Comparison of ENCODE assay signal across 8 mouse cellular contexts in the genomic region with DNA sequence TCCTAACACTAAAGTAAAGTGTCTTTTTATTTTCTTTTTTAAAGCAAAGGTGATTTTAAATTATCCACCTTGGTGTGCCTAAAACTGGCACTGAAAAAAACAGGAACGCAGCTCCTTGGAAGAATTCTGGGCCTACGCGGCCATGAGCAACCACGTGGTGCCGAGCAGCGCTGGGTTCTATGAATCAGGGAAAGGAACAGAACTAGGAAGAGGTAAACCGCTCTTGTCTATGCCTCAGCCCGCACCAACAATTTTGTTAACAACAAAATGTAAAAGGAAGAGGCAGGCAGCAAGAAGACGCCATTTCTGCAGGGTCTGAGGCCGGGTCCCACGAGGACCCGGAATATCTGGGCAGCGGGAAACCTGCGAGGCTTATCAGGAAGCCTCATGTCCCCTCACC. TPM values are rescaled to one million over a fixed set of nuclear protein-coding genes. Genes with fewer than 3 reads are reported as not detected.
DNase-seq lines count a peak whose midpoint lies in the region; ATAC-seq and TF ChIP-seq lines count a peak whose summit lies in the region.

No protein-coding gene starts in this region.

- peaks cover 22% of the 10 kb centered on the region for H3K36me3 ChIP-seq in kidney, postnatal 0 days (ENCODE audit: insufficient read depth, low read length)
- H3K36me3 ChIP-seq in midbrain, embryonic 16.5 days (ENCODE audit: control insufficient read depth, insufficient read depth, low read length), result peaks cover 29% of the 10 kb centered on the region

- peak overlapping the region; percentile 82 for H3K4me2 ChIP-seq in kidney, postnatal 0 days (ENCODE audit: low read length)
- peak overlapping the region; percentile 82 for H3K4me2 ChIP-seq in midbrain, embryonic 16.5 days (ENCODE audit: low read length)

- DNase-seq in embryo, embryonic 10 days (ENCODE audit: low spot score), result peak; percentile 51
- DNase-seq in embryo, embryonic 9.5 days (ENCODE audit: extremely low spot score), result no peak
- DNase-seq in urinary bladder, postnatal 14 days (ENCODE audit: low spot score), result peak; percentile 9
- no peak for DNase-seq in urinary bladder, adult 18-20 months (ENCODE audit: low spot score in 2 of 2)
- no peak for DNase-seq in kidney, postnatal 0 days (ENCODE audit: low spot score)
- no peak for DNase-seq in adrenal gland, adult 8-10 months
- DNase-seq in right cerebral cortex, postnatal 14 days, result no peak

- WGBS in kidney, postnatal 0 days, result 1% methylated on average over 14 of the region's 14 CpGs
- 0% methylated on average over 14 of the region's 14 CpGs for WGBS in midbrain, embryonic 16.5 days

- no peaks in the 10 kb centered on the region for H3K9me3 ChIP-seq in kidney, postnatal 0 days (replicated peaks; ENCODE audit: low read length)
- H3K9me3 ChIP-seq in midbrain, embryonic 16.5 days (replicated peaks; ENCODE audit: control insufficient read depth, low read length, poor library complexity, severe bottlenecking), result no peaks in the 10 kb centered on the region

- TF ChIP-seq CTCF in kidney, postnatal 0 days (IDR thresholded peaks at IDR 0.05; ENCODE audit: low read depth), result no peak

- peak overlapping the region; percentile 68; the same call in 1 of the 2 replicates for H3K27ac ChIP-seq in kidney, postnatal 0 days
- H3K27ac ChIP-seq in midbrain, embryonic 16.5 days (ENCODE audit: low read length), result peak overlapping the region; percentile 91

- H3K4me3 ChIP-seq in kidney, postnatal 0 days (replicated peaks; ENCODE audit: low read depth, low read length), result peak overlapping the region; percentile 78
- peak overlapping the region; percentile 83 for H3K4me3 ChIP-seq in midbrain, embryonic 16.5 days (ENCODE audit: low read depth, low read length)

- H3K27me3 ChIP-seq in kidney, postnatal 0 days (ENCODE audit: insufficient read depth, low read length), result no peaks in the 10 kb centered on the region
- no peaks in the 10 kb centered on the region for H3K27me3 ChIP-seq in midbrain, embryonic 16.5 days (ENCODE audit: control insufficient read depth, insufficient read depth, low read depth, low read length)

- no peaks in the 10 kb centered on the region; the same call in 1 of the 2 replicates for H3K4me1 ChIP-seq in kidney, postnatal 0 days (replicated peaks; ENCODE audit: insufficient read depth, low read length)
- H3K4me1 ChIP-seq in midbrain, embryonic 16.5 days (ENCODE audit: control insufficient read depth, insufficient read depth, low read length), result peaks cover 27% of the 10 kb centered on the region

- peak overlapping the region; percentile 89 for H3K9ac ChIP-seq in kidney, postnatal 0 days (ENCODE audit: low read depth, low read length)
- H3K9ac ChIP-seq in midbrain, embryonic 16.5 days (ENCODE audit: low read depth, low read length), result peak overlapping the region; percentile 91

- no peak for ATAC-seq in kidney, postnatal 0 days (replicated peaks; ENCODE audit: low FRiP score, low read depth)
- ATAC-seq in midbrain, embryonic 16.5 days, result peak; percentile 47; the same call in 1 of the 2 replicates

RNA-seq across cellular contexts. Expression of a gene that starts 0.5 kb away (rescaled TPM):
- polyA plus RNA-seq in kidney, postnatal 0 days (2015; fragmentation: Nextera tagmentation; extraction: Ambion mirVana), result 178 and 194 TPM in 2 replicates
- 237 and 239 TPM in 2 replicates for polyA plus RNA-seq in midbrain, embryonic 16.5 days (2015; fragmentation: Nextera tagmentation; extraction: Ambion mirVana)
- total RNA-seq in adrenal gland, adult 8-10 months (2022), result 100 to 1,000 TPM in 3 of 4 experiments, 10 to 100 TPM in 1; 80.0 to 120 (median 115) TPM

RNA-seq across cellular contexts. Expression of a gene that starts 10.6 kb away (rescaled TPM):
- 245 and 257 TPM in 2 replicates for polyA plus RNA-seq in kidney, postnatal 0 days (2015; fragmentation: Nextera tagmentation; extraction: Ambion mirVana)
- 170 and 186 TPM in 2 replicates for polyA plus RNA-seq in midbrain, embryonic 16.5 days (2015; fragmentation: Nextera tagmentation; extraction: Ambion mirVana)
- 100 to 1,000 TPM; 268 to 359 (median 297) TPM for total RNA-seq in adrenal gland, adult 8-10 months (2022)

RNA-seq across cellular contexts. Expression of a gene that starts 21.2 kb away (rescaled TPM):
- polyA plus RNA-seq in kidney, postnatal 0 days (2015; fragmentation: Nextera tagmentation; extraction: Ambion mirVana), result 2.5 and 3.7 TPM in 2 replicates
- 3.7 and 4.6 TPM in 2 replicates for polyA plus RNA-seq in midbrain, embryonic 16.5 days (2015; fragmentation: Nextera tagmentation; extraction: Ambion mirVana)
- 1 to 10 TPM; 4.2 to 8.4 (median 6.0) TPM for total RNA-seq in adrenal gland, adult 8-10 months (2022)

Comparison
In these comparisons a context has a peak if more than half of its experiments do, and no peak if none do; other contexts are left out.
1. DNase-seq: peak in embryo, embryonic 10 days (single experiment) and urinary bladder, postnatal 14 days (single experiment); none in embryo, embryonic 9.5 days (single experiment), urinary bladder, adult 18-20 months (0 of 2), kidney, postnatal 0 days (single experiment), adrenal gland, adult 8-10 months (single experiment) and right cerebral cortex, postnatal 14 days (single experiment).